Mouse (Mus musculus): ENCODE measurements around the gene Fgf23.

- TF ChIP-seq GATA1 (IDR thresholded peaks at IDR 0.05; ENCODE audit: low read length) (no peak), TAL1 (IDR thresholded peaks at IDR 0.05; ENCODE audit: low read length) (no peak)
These were observed 57.7 kb downstream of the Fgf23 start for GRCm38 (mm10) chr6:127130377-127130776.

All from erythroblast, embryonic 14.5 days (primary cell).